Mouse (Mus musculus) megakaryocyte progenitor cell, adult 5-6 weeks (primary cell): ENCODE measurements around the gene Slc39a1. TPM values are rescaled to one million over a fixed set of nuclear protein-coding genes. Genes with fewer than 3 reads are reported as not detected.

Experiments
- ATAC-seq: replicated peaks from 2 replicates; pipeline ENCODE4 v1.8.0; 2016; ENCODE audit warnings: mild to moderate bottlenecking, moderate TSS enrichment, inconsistent platforms; ENCODE audit not compliant: poor library complexity
- total RNA-seq, 2 experiments: library from RNA; stranded (forward) in 1 of 2; stranded (reverse) in 1 of 2; fragments of 157-497, 149-512 nt in 1 of 2; fragments of 200-1000 nt in 1 of 2; gene quantifications; 2 replicates each; pipeline versions ENCODE4 v1.2.3 to v1.2.4; 2015 to 2017

Slc39a1 gene
- total RNA-seq, 2 experiments from 2014 or later, result 19.5 to 31.4 TPM

GRCm38 (mm10) chr3:90293352-90294063 is 45.5 kb downstream of the Slc39a1 start:
- 0 out of 2 replicates have a peak, but pooled peaks have one; percentile 5 for ATAC-seq

- ATAC-seq, result no peak
These were observed 46.1 kb downstream of the Slc39a1 start for GRCm38 (mm10) chr3:90294064-90294440.

- no peak for ATAC-seq
These were observed 46.7 kb downstream of the Slc39a1 start for GRCm38 (mm10) chr3:90294651-90295050.

Other genes with a start within 250 kb of the Slc39a1 start
- 145 and 177 TPM in 2 replicates for gene Hax1, start 249.4 kb upstream of the Slc39a1 start, total RNA-seq (2015)
- 81.7 and 92.1 TPM in 2 replicates for gene Hax1, start 249.4 kb upstream of the Slc39a1 start, total RNA-seq (2017)
- 54.6 and 65.9 TPM in 2 replicates for gene 4933434E20Rik, start 196.5 kb upstream of the Slc39a1 start, total RNA-seq (2015)
- 36.0 and 42.3 TPM in 2 replicates for gene 4933434E20Rik, start 196.5 kb upstream of the Slc39a1 start, total RNA-seq (2017)
- gene Ubap2l, start 195.5 kb upstream of the Slc39a1 start, total RNA-seq (2015), result 187 and 189 TPM in 2 replicates
- gene Ubap2l, start 195.5 kb upstream of the Slc39a1 start, total RNA-seq (2017), result 94.2 and 145 TPM in 2 replicates
- gene Tpm3, start 175.5 kb upstream of the Slc39a1 start, total RNA-seq (2015), result 515 and 516 TPM in 2 replicates
- 880 and 886 TPM in 2 replicates for gene Tpm3, start 175.5 kb upstream of the Slc39a1 start, total RNA-seq (2017)
- gene Nup210l, start 144.0 kb upstream of the Slc39a1 start, total RNA-seq (2015), result 0.90 and 0.99 TPM in 2 replicates
- 0.47 and 0.71 TPM in 2 replicates for gene Nup210l, start 144.0 kb upstream of the Slc39a1 start, total RNA-seq (2017)
- 3,216 and 3,430 TPM in 2 replicates for gene Rps27, start 34.5 kb upstream of the Slc39a1 start, total RNA-seq (2015)
- gene Rps27, start 34.5 kb upstream of the Slc39a1 start, total RNA-seq (2017), result 4,924 and 5,654 TPM in 2 replicates
- gene Rab13, start 34.5 kb upstream of the Slc39a1 start, total RNA-seq (2015), result 0.61 and 1.4 TPM in 2 replicates
- 1.2 and 1.6 TPM in 2 replicates for gene Rab13, start 34.5 kb upstream of the Slc39a1 start, total RNA-seq (2017)
- gene Jtb, start 16.6 kb upstream of the Slc39a1 start, total RNA-seq (2015), result 91.6 and 102 TPM in 2 replicates
- 43.1 and 48.6 TPM in 2 replicates for gene Jtb, start 16.6 kb upstream of the Slc39a1 start, total RNA-seq (2017)
- gene Creb3l4, start 4.7 kb upstream of the Slc39a1 start, total RNA-seq (2015), result 0.39 TPM in 1 of 2 replicates, not detected in the other
- gene Creb3l4, start 4.7 kb upstream of the Slc39a1 start, total RNA-seq (2017), result not detected in 2 replicates
- 30.9 and 32.5 TPM in 2 replicates for gene Crtc2, start 6.0 kb downstream of the Slc39a1 start, total RNA-seq (2015)
- 10.2 and 18.2 TPM in 2 replicates for gene Crtc2, start 6.0 kb downstream of the Slc39a1 start, total RNA-seq (2017)
- gene Dennd4b, start 17.0 kb downstream of the Slc39a1 start, total RNA-seq (2015), result 16.5 and 21.9 TPM in 2 replicates
- gene Dennd4b, start 17.0 kb downstream of the Slc39a1 start, total RNA-seq (2017), result 8.9 and 10.4 TPM in 2 replicates
- gene Gatad2b, start 45.0 kb downstream of the Slc39a1 start, total RNA-seq (2015), result 87.0 and 96.0 TPM in 2 replicates
- gene Gatad2b, start 45.0 kb downstream of the Slc39a1 start, total RNA-seq (2017), result 17.7 and 22.7 TPM in 2 replicates
- 0.17 and 0.32 TPM in 2 replicates for gene Slc27a3, start 141.8 kb downstream of the Slc39a1 start, total RNA-seq (2015)
- gene Slc27a3, start 141.8 kb downstream of the Slc39a1 start, total RNA-seq (2017), result 0.27 and 0.83 TPM in 2 replicates
- gene Ints3, start 185.4 kb downstream of the Slc39a1 start, total RNA-seq (2015), result 17.5 and 20.2 TPM in 2 replicates
- 21.6 and 24.7 TPM in 2 replicates for gene Ints3, start 185.4 kb downstream of the Slc39a1 start, total RNA-seq (2017)
- gene Npr1, start 217.7 kb downstream of the Slc39a1 start, total RNA-seq (2015), result not detected in 2 replicates
- not detected in 2 replicates for gene Npr1, start 217.7 kb downstream of the Slc39a1 start, total RNA-seq (2017)
- gene Ilf2, start 228.0 kb downstream of the Slc39a1 start, total RNA-seq (2015), result 120 and 136 TPM in 2 replicates
- 204 and 227 TPM in 2 replicates for gene Ilf2, start 228.0 kb downstream of the Slc39a1 start, total RNA-seq (2017)
- gene Snapin, start 242.9 kb downstream of the Slc39a1 start, total RNA-seq (2015), result 41.2 and 42.1 TPM in 2 replicates
- 32.3 and 45.0 TPM in 2 replicates for gene Snapin, start 242.9 kb downstream of the Slc39a1 start, total RNA-seq (2017)